Mouse (Mus musculus): ENCODE measurements around the gene Dgke.

DNA sequence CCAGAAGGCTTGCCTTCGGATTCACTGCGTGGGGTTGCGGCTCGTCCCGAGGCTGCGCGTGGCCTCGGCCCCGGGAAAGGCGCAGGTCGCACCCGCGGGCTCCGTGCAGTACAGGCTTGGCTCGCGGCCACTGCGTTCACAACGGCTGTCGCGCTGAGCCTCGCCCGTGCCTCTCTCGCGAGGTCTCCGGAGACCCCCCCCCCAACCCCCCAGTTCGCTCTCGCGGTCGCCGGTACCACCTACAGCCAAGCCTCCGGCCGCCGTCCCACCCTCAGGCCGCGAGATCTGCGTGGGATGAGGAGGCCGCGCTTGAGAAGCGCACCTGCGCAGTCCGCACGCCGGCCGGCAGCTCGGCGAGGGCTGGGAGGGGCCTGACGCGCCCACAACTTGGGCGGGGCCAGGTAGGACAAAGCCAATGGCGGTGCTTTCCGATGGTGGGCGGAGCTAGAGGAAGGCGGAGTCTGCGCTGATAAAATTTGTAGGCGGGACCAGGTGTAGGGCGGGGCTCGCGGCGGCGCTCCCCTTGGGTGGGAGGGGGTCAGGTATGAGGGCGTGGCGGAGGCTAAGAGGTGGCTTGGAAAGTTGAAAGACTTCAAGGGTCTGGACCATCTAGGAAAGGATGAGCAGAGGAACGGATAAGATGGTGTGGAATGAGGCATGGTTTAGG lies 6.1 kb downstream of the Dgke start:
- TF ChIP-seq EP300 (IDR thresholded peaks at IDR 0.05) (no peak; the same call in 1 of the 2 replicates), CTCF (IDR thresholded peaks at IDR 0.05) (no peak)
